Mouse (Mus musculus) brain, embryonic 18.5 days (tissue): ENCODE data around the gene Tbx22.

ENCODE experiments used
- DNase-seq: peaks from one replicate; pipeline ENCODE4 v3.0.0-alpha.2; 2012; ENCODE audit warnings: low read depth, low spot score

Gene Tbx22

DNA sequence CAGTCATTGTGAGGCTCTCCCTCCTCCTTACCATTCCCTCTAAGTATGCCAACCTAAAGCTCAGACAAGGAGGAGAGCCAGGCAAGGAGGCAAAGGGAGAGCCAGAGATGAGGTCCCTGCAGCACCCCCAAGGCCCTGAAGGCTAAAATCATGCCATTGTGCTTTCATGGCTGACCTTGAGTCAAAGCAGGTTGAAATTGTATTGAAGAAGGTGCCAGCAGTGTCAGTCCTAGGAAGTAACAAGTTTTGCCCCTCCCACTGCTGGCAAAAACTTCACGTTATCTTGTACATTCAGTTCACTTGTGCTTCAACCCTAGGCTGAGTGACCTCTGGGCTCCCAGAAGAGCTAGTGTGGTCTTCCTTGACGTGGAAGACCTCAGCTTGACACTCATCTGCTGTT lies at the start of gene Tbx22:
TSS of gene Tbx22 (plus strand) at position 301 of the 400 bp plus-strand sequence.
- no peak for DNase-seq

DNA sequence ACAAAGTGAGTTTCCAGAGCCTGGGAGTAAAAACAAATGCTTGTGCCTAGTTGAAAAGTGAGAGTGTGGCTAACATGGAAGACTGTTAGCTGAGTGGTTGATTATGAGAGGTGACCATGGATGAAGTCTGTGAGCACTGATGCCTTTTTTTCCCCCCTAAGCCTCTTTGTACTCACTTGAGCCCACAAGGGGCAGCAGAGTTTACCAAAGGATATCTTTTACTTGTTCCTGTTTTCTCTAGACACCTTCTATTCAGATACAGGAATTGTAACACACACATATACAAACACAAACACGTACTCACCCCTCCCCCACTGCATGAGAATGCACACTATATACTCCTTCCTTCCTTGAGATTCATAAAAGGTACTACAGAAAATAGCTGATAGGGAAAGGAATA lies 913 bp downstream of the Tbx22 start:
- no peak for DNase-seq

DNA sequence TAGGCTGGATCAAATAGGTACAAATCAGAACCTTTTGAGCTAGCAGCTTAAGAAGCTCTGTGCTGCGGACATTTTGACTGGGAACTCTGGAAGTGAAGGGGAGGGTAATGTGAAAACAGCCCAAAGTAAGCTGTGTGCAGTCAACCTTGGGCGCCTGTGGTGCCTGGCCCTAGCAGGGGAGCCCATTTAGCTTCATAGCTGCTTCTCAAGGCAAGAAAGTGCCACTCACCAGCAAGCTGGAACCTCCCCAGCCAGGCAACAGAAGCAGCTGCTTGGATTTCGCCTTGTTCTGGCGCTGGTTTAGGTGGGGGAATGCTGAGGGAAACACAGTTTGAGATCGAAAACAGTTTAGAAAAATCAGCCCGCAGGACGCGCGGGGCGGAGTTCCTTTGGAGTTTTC lies 11.4 kb downstream of the Tbx22 start:
- no peak for DNase-seq

DNA sequence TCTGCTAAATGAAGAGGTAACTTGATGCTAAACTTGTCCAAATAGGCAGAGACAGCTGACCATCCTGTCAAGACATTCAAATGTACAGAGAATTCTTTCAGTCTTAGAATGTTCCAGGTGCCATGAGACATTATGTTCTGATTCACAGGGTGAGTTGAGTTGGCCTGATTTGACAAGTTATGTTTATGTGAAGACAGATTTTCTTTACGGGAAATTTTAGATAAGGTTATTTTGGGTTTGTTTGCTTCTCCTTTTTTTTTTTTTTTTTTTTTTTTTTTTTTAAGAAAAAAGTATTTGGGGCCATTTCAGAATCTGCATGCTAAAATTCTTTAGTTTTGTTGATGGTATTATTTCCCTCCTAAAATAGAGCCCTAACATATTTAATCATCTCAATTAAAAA lies 40.8 kb downstream of the Tbx22 start:
- DNase-seq = no peak

GRCm38 (mm10) chrX:107723541-107723940 lies 55.8 kb downstream of the Tbx22 start:
- DNase-seq = no peak
